Mouse (Mus musculus): ENCODE measurements around the gene 4933406M09Rik.
A peak's percentile ranks its signal among the peaks of the same experiment; 100 is the strongest.

Gene 4933406M09Rik

GRCm38 (mm10) chr1:134385666-134386065 lies at the start of gene 4933406M09Rik:
Gene 4933406M09Rik, plus strand, starts transcription at chr1:134385940.
- DNase-seq: no peak

DNA sequence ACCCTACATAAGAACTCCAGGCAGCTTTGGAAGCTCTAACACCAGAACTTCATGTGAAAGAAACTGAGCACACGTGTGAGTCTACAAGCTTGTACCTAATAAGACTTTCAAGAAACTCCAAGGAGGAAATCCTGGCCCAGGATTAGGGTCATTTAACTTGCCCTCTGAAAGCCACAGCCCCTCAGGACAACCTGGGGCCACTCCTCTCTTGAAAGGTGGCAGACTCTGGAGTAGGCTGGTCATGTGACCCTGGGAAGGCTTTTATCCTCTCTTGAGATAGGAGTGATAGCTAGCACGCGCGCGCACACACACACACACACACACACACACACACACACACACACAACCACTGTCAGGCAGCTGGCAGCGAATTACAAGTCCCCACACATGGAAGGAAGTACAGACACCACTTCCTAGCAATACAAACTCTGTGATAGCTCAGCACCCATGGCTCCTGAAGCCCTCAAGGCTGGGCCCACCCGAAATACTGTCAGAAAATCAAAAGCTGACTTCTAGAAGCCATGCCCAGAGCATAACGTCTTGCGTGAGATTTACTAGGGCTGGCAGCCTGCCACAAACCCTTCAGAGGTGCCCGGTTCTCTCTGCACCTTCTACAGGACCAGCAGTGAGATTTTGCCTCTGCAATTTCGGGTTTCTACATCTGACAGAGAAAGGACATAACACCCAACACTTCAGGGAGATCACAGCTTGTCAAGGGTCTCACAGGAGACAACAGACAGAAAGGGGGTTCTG lies 48.6 kb upstream of the 4933406M09Rik start:
- no peak for DNase-seq

DNA sequence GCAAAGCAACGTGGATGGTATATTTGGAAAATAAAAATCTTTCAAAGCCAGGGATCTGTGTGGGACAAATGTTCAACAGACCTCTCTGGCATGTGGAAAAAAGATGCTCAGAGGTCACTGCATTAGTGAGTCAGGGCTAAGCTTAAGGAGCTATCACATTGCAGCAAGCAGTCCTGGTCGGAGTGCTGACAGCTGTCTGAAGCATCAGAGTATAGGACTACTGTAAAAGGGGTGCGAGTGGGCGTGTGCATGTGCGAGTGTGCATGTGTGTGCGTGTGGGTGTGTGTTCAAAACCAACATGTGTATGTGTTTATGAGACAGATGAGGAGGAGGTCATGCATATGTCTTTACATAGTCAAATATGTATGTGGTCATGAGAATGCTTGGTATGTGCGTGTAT lies 46.6 kb upstream of the 4933406M09Rik start:
- no peak for DNase-seq

GRCm38 (mm10) chr1:134339757-134340619 lies 45.8 kb upstream of the 4933406M09Rik start:
- DNase-seq: no peak

- no peak for DNase-seq
Measured at GRCm38 (mm10) chr1:134341641-134342277, 44.0 kb upstream of the 4933406M09Rik start.

DNA sequence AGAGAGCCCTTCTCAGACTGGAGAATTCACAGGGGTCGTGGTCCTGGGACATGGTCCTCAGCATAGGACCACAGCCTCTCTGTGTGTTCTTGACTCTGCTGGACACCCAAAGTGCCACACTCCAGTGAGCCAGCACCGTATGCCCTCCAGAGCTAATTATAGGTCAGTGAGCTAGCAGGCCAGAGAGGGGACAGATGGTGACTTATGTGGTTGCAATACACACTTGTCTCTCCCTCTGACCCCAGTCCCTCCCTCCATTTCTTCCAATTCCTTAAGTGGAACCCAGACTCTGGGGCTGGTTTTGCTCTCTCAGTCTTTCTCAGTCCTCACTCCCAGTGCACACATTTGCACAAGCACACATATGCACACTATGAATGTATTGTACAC lies 43.5 kb upstream of the 4933406M09Rik start:
- DNase-seq: no peak

DNA sequence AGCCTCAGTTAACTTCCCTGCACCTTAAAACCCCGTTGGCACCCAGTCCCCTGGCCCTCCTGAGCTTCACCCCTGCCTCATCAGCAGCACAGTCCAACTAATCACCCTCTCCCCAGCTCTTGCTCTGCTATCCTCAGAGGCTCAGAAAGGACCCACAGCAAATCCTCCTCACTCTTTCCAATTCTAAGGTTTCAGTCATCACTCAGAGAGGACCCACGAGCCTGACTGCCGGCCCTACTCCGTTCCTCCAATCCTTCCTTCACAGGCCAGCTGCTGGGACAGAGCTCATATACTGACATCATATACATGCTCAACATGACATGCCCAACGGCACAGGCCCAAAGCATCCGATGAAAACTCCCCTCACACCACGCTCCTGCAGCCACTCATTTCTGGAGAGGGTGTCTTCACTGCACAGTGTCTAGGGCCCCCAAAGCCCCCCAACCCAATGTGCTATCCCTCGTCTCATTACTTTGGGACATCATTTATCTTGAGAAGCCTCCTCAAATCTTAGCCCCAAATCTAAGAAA lies 42.9 kb upstream of the 4933406M09Rik start:
- DNase-seq: no peak

DNA sequence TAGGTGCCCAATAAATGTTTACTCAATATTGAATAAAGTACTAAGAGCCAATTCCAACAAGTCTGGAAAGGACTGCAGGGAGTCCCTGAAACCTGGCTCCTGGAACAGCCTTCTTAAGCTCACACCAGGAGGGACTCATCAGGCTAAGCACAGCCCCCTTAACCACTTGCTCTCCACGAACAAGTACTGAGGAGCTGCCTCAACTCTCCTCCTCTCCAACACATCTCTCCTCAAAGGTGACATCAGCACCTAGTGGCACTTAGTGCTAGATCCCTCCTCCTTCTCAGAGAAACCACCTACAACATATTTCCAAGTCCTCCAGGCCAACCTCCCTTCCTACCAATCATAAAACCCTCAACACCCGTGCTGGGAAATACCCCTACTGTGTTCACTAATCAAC lies 42.2 kb upstream of the 4933406M09Rik start:
- no peak for DNase-seq

- DNase-seq: peak; percentile 90
Measured at GRCm38 (mm10) chr1:134344005-134344950, 41.5 kb upstream of the 4933406M09Rik start.

DNA sequence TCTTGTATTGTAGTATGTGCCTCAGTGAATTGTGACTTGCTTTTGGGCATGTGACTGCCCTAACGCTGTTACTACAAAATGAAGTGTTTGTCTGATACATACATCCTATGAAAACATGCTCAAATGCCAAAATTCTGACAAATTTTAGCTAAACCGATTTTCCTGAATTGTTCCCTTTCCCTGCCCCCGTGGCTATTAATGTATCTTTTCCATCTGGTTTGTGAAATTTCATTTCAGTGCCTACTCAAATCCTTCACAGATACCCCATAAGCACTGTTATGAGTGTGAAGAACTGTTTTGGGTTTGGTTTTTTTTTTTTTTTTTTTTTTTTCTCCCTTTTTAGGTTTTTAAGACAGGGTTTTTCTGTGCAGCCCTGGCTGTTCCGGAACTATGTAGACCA lies 40.7 kb upstream of the 4933406M09Rik start:
- no peak for DNase-seq

DNA sequence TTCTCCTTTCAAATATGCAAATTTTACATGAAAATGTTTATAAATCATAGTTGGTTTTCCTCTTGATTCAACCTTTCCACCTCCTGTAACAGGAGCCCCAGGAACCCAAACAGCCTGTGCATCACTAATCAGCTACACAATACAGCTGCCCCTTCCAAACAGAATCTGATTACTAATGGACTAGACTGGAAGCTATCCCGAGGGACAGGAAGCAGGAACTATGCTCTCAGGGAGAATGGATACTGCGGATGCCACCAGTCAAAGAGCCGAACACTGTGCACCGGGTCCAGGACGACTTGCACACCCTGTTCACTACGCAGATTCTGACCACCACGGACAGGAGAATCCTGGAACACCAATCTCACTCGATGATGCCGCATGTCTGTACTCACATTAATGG lies 37.9 kb upstream of the 4933406M09Rik start:
- no peak for DNase-seq

DNA sequence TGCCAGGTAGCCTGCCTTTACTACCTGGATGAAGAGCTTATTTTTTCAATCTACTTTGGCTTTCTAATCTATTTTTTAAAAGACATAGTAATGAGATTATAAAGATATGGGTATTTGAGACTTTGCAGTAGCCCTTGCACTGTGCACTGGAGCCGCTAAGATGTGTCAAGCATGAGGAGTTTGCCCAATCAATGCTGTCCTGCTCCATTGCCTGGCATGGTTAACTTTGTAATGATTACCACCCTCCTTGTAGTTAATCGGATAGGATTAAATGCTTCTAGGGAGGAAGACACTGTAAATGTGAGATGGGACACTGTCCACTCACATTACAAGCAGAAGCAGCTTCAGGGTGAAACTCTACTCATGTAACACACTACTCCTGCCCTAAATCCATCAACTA lies 32.4 kb upstream of the 4933406M09Rik start:
- DNase-seq: no peak

- DNase-seq: no peak
Measured at GRCm38 (mm10) chr1:134357461-134357860, 28.3 kb upstream of the 4933406M09Rik start.

- no peak for DNase-seq
Measured at GRCm38 (mm10) chr1:134360656-134361055, 25.1 kb upstream of the 4933406M09Rik start.

DNA sequence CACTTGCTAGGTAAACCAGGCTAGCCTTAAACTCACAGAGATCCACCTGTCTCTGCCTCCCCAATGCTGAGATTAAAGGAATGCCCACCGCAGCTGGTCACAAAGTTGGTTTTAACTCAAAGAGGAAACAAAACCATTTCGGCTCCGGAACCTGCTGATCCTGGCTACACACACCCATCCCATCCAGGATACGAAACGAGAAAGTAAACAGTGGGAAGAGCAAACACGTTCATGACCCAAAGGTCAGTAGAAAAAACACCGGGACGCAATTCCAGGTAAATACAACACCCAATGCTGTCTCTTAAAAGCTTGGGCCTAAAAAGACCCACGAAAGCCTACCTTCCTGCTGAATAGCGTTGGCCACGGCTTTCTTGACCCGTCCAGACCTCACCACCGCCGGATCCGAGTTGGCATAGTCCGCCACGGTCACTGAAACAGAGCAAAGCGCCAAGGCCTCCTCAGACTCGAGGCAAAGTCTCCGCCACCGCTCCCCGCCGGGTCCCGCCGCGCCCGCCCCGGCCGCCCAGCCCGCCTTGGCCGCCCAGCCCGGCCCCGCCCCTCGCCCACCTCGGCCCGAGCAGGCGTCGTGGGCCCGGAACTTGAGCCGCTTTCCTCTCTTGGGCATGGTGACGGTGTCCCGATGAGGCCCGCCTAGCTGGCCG lies 24.4 kb upstream of the 4933406M09Rik start:
- no peak for DNase-seq

DNA sequence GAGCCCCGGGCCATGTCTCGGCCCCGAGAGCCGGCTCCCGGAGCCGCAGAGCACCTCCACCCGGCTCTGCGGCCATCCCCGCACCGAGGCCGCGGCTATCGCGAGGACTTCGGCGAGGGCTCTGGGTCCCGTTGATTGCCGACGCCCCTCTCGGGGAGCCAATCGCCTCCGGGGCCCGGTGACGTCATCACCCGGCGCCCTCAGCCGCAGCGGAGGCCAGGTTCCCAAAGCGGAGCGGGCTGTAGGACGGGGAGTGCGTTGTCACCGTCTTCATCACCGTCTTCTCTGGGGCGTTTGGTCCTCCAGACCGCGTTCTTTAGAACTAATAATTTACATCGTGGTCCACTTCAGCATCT lies 23.9 kb upstream of the 4933406M09Rik start, which contains the start of gene Tmem183a:
Gene Tmem183a, minus strand, starts transcription at position 123 of the 356 bp plus-strand sequence.
- peak; percentile 95 for DNase-seq

DNA sequence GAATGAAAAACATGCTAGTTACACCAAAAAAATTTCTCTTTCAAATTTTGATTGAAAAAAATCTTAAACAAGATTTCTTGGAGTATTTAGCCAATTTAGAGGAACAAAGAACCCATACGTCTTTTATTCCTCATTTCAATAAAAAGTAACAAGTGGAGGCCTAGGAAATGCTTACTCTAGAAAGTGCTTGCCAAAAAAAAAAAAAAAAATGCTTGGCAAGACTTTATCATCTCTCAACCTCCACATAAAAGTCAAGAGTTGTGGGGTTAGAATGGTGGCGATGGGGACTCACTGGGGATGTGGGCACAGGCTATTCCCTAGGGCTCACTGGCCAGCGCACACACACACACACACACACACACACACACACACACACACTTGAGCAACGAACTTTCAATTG lies 22.5 kb upstream of the 4933406M09Rik start:
- DNase-seq: no peak

DNA sequence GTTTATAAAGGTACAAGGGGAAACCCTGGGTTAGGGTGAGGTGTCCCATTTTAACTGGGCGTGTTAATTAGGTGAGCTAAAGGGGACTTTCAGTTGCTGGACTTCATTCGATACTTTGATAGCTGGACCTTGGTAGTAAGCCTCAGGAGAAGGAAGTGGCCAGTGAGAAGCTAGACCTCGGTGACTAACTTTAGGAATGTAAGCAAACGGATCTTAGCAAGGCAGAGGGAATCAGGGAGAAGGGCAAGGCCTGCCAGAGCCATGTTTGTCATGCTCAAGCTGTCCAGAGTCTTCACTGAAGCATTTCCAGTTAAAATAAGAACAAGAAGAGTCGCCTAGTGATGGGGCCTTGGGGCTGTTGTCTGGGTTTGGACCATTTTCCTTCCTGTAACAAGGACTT lies 20.2 kb upstream of the 4933406M09Rik start:
- DNase-seq: no peak

- no peak for DNase-seq
Measured at GRCm38 (mm10) chr1:134368777-134369337, 16.9 kb upstream of the 4933406M09Rik start.

- DNase-seq: no peak
Measured at GRCm38 (mm10) chr1:134374124-134374523, 11.6 kb upstream of the 4933406M09Rik start.

DNA sequence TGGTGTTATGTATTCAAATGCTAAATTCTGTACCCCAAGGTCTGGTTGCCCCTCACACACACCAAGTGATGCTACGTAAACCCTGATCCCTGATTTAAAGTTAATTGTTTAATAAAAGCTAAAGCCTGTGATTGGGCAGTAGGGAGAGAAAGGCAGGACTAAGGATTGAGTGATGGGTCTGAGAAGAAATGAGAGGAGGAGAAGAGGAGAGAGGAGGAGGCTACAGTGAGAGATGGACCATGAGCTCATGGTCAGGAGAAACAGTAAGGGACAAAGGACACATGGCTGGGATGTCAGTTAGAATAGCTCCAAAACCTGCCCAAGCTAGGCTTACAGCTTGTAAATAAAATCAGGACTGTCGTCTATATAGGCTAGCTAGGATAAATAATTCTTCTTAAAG lies 4.7 kb upstream of the 4933406M09Rik start:
- DNase-seq: no peak
